Mouse (Mus musculus) C2C12 (cell line): ENCODE measurements around the gene Ngly1.

Source experiments
- CEBPB ChIP-seq: IDR thresholded peaks from one replicate; pipeline ENCODE4 v1.6.1; 2011; ENCODE audit warnings: low read depth, mild to moderate bottlenecking, control low read depth, moderate library complexity
- CTCF ChIP-seq: IDR thresholded peaks from one replicate; pipeline ENCODE4 v1.5.1; 2011; ENCODE audit not compliant: control insufficient read depth, insufficient read depth, insufficient read length

DNA sequence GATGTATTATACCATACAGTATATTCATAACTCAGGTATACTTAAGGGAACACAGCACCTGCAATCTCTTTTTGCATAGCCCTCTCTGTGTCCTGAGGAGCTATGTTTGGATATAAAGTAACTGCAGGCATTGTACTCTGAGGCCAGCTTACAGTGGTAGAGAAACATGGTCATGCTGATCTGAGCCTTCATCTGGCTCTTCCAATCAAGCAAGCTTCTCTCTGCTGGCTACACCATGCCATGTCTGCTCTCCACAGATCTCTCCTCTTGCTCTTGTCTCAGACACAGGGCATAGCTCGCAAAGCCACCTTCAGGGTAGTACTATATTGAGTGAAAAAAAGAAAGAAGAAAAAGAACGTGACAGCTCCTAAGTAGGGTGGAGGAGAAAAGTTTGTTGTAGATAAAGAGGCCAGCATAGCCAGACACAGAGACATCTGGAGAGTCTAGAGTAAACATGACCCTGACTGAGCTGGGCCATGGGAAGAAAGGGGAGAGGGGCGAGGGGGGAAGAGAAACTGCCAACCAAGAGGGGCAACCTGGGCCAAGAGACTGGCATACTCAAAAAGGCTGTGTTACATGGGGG is 86.8 kb downstream of the Ngly1 start:
- TF ChIP-seq CTCF: no peak
- no peak for TF ChIP-seq CEBPB
